Mouse (Mus musculus) mouse trophoblast stem cell (cell line): Measurements from ENCODE around the gene Crybb2.

Experiments used
- in situ Hi-C, 2 experiments: fragments of 300-500 bp; cut with MseI, MboI; formaldehyde crosslinking; loops; 2 replicates in 1 of 2; 3 replicates in 1 of 2; pipeline ENCODE4 v1.15.1; 2025

Crybb2 gene

GRCm38 (mm10) chr5:113091162-113091561 is 21.2 kb upstream of the Crybb2 start:
- in situ Hi-C loops, result no loop called here

GRCm38 (mm10) chr5:113090750-113091149 is 20.8 kb upstream of the Crybb2 start:
- in situ Hi-C loops, result no loop called here

- in situ Hi-C loops, result no loop called here
Observed at GRCm38 (mm10) chr5:113090077-113090690, 20.3 kb upstream of the Crybb2 start.

- in situ Hi-C loops, result no loop called here
Observed at GRCm38 (mm10) chr5:113087465-113087864, 17.5 kb upstream of the Crybb2 start.

GRCm38 (mm10) chr5:113086990-113087389 is 17.1 kb upstream of the Crybb2 start:
- in situ Hi-C loops, result no loop called here

GRCm38 (mm10) chr5:113086439-113086838 is 16.5 kb upstream of the Crybb2 start:
- in situ Hi-C loops, result no loop called here

- in situ Hi-C loops, result no loop called here
Observed at GRCm38 (mm10) chr5:113085931-113086330, 16.0 kb upstream of the Crybb2 start.

GRCm38 (mm10) chr5:113084309-113084708 is 14.4 kb upstream of the Crybb2 start:
- in situ Hi-C loops, result no loop called here

- in situ Hi-C loops, result no loop called here
Observed at GRCm38 (mm10) chr5:113082356-113083168, 12.6 kb upstream of the Crybb2 start.

GRCm38 (mm10) chr5:113081439-113081838 is 11.5 kb upstream of the Crybb2 start, which contains the start of gene Crybb3:
Gene Crybb3, minus strand, starts transcription at chr5:113081584.
- in situ Hi-C loops, result no loop called here

- in situ Hi-C loops, result no loop called here
Observed at GRCm38 (mm10) chr5:113081020-113081419, 11.1 kb upstream of the Crybb2 start.

- in situ Hi-C loops, result no loop called here
Observed at GRCm38 (mm10) chr5:113079783-113080182, 9.9 kb upstream of the Crybb2 start.

- in situ Hi-C loops, result no loop called here
Observed at GRCm38 (mm10) chr5:113078686-113079085, 8.8 kb upstream of the Crybb2 start.

- in situ Hi-C loops, result loop anchor here in 1 of 2 experiments (25.0 kb wide), 1 partner anchor 592 kb away; no protein-coding TSS in a partner anchor
Observed at GRCm38 (mm10) chr5:113054308-113054707, 15.6 kb downstream of the Crybb2 start.

- in situ Hi-C loops, result loop anchor here in 1 of 2 experiments (25.0 kb wide), 1 partner anchor 588 kb away; no protein-coding TSS in a partner anchor
Observed at GRCm38 (mm10) chr5:113050581-113051185, 19.2 kb downstream of the Crybb2 start.

GRCm38 (mm10) chr5:113049876-113050275 is 20.0 kb downstream of the Crybb2 start:
- in situ Hi-C loops, result loop anchor here (25.0 kb wide), 1 partner anchor 588 kb away; no protein-coding TSS in a partner anchor

- in situ Hi-C loops, result loop anchor here in 1 of 2 experiments (25.0 kb wide), 1 partner anchor 583 kb away; no protein-coding TSS in a partner anchor
Observed at GRCm38 (mm10) chr5:113045511-113046273, 24.2 kb downstream of the Crybb2 start.

GRCm38 (mm10) chr5:113043531-113043930 is 26.4 kb downstream of the Crybb2 start:
- in situ Hi-C loops, result loop anchor here in 1 of 2 experiments (25.0 kb wide), 1 partner anchor 581 kb away; no protein-coding TSS in a partner anchor

- in situ Hi-C loops, result loop anchor here in 1 of 2 experiments (25.0 kb wide), 1 partner anchor 579 kb away; no protein-coding TSS in a partner anchor
Observed at GRCm38 (mm10) chr5:113041567-113042071, 28.3 kb downstream of the Crybb2 start.

- in situ Hi-C loops, result loop anchor here in 1 of 2 experiments (25.0 kb wide), 1 partner anchor 578 kb away; no protein-coding TSS in a partner anchor
Observed at GRCm38 (mm10) chr5:113040776-113041175, 29.1 kb downstream of the Crybb2 start.

GRCm38 (mm10) chr5:113038601-113039000 is 31.3 kb downstream of the Crybb2 start:
- in situ Hi-C loops, result loop anchor here in 1 of 2 experiments (25.0 kb wide), 1 partner anchor 576 kb away; no protein-coding TSS in a partner anchor
